In genomic region chr10:121473723-121474215, GRCm38 (mm10) we compare ENCODE assay signal across 7 mouse cellular contexts. TPM values are rescaled to one million over a fixed set of nuclear protein-coding genes. Genes with fewer than 3 reads are reported as not detected.
DNase-seq lines count a peak whose midpoint lies in the region; ATAC-seq and TF ChIP-seq lines count a peak whose summit lies in the region.

No protein-coding gene starts in this region.

- TF ChIP-seq CTCF in lung, embryonic 14.5 days (IDR thresholded peaks at IDR 0.05; ENCODE audit: low read depth) = no peak

- H3K36me3 ChIP-seq in lung, embryonic 14.5 days (ENCODE audit: insufficient read depth) = no peaks in the 10 kb centered on the region

- H3K27me3 ChIP-seq in lung, embryonic 14.5 days (ENCODE audit: insufficient read depth, low read length) = no peaks in the 10 kb centered on the region

- H3K4me2 ChIP-seq in lung, embryonic 14.5 days = peak overlapping the region; percentile 81

- H3K9me3 ChIP-seq in lung, embryonic 14.5 days (ENCODE audit: low read depth, low read length) = no peaks in the 10 kb centered on the region

- H3K27ac ChIP-seq in lung, embryonic 14.5 days (ENCODE audit: low read depth) = peak overlapping the region; percentile 38; the same call in 1 of the 2 replicates

- no peak for ATAC-seq in lung, embryonic 14.5 days (ENCODE audit: insufficient read depth)

- peak overlapping the region; percentile 82 for H3K9ac ChIP-seq in lung, embryonic 14.5 days

- peaks cover 46% of the 10 kb centered on the region for H3K4me1 ChIP-seq in lung, embryonic 14.5 days (ENCODE audit: insufficient read depth)

- peak; percentile 31 for DNase-seq in urinary bladder, postnatal 14 days (ENCODE audit: low spot score)
- no peak for DNase-seq in urinary bladder, adult 18-20 months (ENCODE audit: low spot score in 2 of 2)
- DNase-seq in heart, postnatal 10 days = peak; percentile 40 to 57
- no peak for DNase-seq in lung, embryonic 14.5 days
- DNase-seq in spleen, postnatal 36 days (ENCODE audit: low spot score in 2 of 2) = peak; percentile 66 to 70
- DNase-seq in adrenal gland, adult 8-10 months = no peak
- DNase-seq in right cerebral cortex, adult 18-20 months = no peak

- peak overlapping the region; percentile 88 for H3K4me3 ChIP-seq in lung, embryonic 14.5 days (ENCODE audit: low read depth, low read length)

- 25% methylated on average over 12 of the region's 12 CpGs for WGBS in lung, embryonic 14.5 days

- intact Hi-C loops in heart, postnatal 10 days (cut with DNase I) = loop anchor here (2.0 kb wide), 1 partner anchor 43 kb away; no protein-coding TSS in a partner anchor

RNA-seq across cellular contexts. Expression of gene Rassf3, which starts 2.4 kb away (rescaled TPM):
- total RNA-seq in heart, postnatal 10 days (2021) = 100 to 1,000 TPM in 1 of 2 experiments, 10 to 100 TPM in 1; 98.8 to 116 TPM
- 19.8 and 21.0 TPM in 2 replicates for polyA plus RNA-seq in lung, embryonic 14.5 days (2014; fragmentation: Nextera tagmentation; extraction: Ambion mirVana)
- 10 to 100 TPM; 36.3 to 54.6 (median 44.0) TPM for total RNA-seq in adrenal gland, adult 8-10 months (2022)

Comparison
In these comparisons a context has a peak if more than half of its experiments do, and no peak if none do; other contexts are left out.
1. DNase-seq: peak in urinary bladder, postnatal 14 days (single experiment), heart, postnatal 10 days (2 of 2) and spleen, postnatal 36 days (2 of 2); none in urinary bladder, adult 18-20 months (0 of 2), lung, embryonic 14.5 days (single experiment), adrenal gland, adult 8-10 months (single experiment) and right cerebral cortex, adult 18-20 months (single experiment).